Mouse (Mus musculus) bone marrow, adult 2 months (tissue): Measurements from ENCODE around the gene Wdr5.

Source experiments
- CTCF ChIP-seq: fragments of 200-500 bp; IDR thresholded peaks from 2 replicates; pipeline ENCODE4 v1.5.1; 2011; ENCODE audit warnings: low read length, control low read depth; ENCODE audit not compliant: control insufficient read depth, insufficient read depth
- POLR2A ChIP-seq: fragments of 200-500 bp; IDR thresholded peaks from 2 replicates; pipeline ENCODE4 v1.6.1; 2011; ENCODE audit warnings: low read depth, mild to moderate bottlenecking, control low read depth, low read length, borderline replicate concordance; ENCODE audit not compliant: control insufficient read depth

DNA sequence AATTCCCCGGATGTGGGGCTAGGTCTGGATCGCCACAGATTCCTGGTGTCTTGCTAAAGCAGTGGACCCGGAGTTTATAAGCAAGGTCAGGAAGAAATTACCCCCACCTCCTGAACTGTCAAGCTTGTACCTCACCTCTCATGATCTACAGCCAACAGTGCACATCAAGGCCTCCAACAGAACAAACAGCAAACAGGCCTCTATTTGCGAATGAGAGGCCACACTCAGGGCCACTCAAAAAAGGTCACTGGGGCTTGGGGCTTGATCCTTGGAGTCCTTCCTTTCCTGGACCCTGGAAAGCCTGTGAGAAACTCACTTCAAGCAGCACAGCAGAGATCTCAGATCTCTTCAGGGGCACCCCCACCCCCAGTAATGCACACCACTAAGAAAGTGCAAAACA is 41.0 kb upstream of the Wdr5 start:
- no peak for TF ChIP-seq CTCF
- TF ChIP-seq POLR2A: no peak
